Mouse (Mus musculus) left cerebral cortex, adult 2 months (tissue): ENCODE results near the gene Ubr4. TPM values are rescaled to one million over a fixed set of nuclear protein-coding genes. Genes with fewer than 3 reads are reported as not detected.

Experiments
- DNase-seq, 2 experiments: peaks; one replicate each; pipeline ENCODE4 v3.0.0; 2021 to 2022; ENCODE audit warnings: low spot score in 2 of 2, mixed read lengths in 1 of 2; ENCODE audit errors: extremely low spot score in 1 of 2
- H3K27ac ChIP-seq: fragments of 200-600 bp; 2 replicates; pipeline ENCODE4 v1.8.1; 2022
- H3K4me3 ChIP-seq: fragments of 200-600 bp; 2 replicates; pipeline ENCODE4 v1.8.1; 2022
- CTCF ChIP-seq: fragments of 200-600 bp; IDR thresholded peaks from 2 replicates; pipeline ENCODE4 v1.8.1; 2022; ENCODE audit warnings: antibody characterized with exemption, mild to moderate bottlenecking, moderate library complexity
- intact Hi-C: fragments of 180-260 bp; cut with DNase I; formaldehyde crosslinking; loops from one replicate; pipeline ENCODE4 v1.15.1; 2025
- total RNA-seq, 2 experiments: library from RNA; stranded (reverse); gene quantifications; 2 replicates each; pipeline ENCODE4 v1.2.3; 2021

The Ubr4 gene
- total RNA-seq, 2 experiments from 2014 or later, result 187 to 199 TPM

- DNase-seq, result no peak
- Histone ChIP-seq H3K27ac (no peak overlapping the region), H3K4me3 (no peak overlapping the region)
- TF ChIP-seq CTCF, result no peak
- intact Hi-C loops, result no loop called here
These were observed 89.4 kb downstream of the Ubr4 start for GRCm38 (mm10) chr4:139441806-139442205.

- Histone ChIP-seq H3K4me3 (no peak overlapping the region), H3K27ac (no peak overlapping the region)
- DNase-seq, result no peak
- no peak for TF ChIP-seq CTCF
- intact Hi-C loops, result no loop called here
These were observed 90.3 kb downstream of the Ubr4 start for GRCm38 (mm10) chr4:139442391-139443355.

- Histone ChIP-seq H3K27ac (no peak overlapping the region), H3K4me3 (no peak overlapping the region)
- no peak for DNase-seq
- no peak for TF ChIP-seq CTCF
- intact Hi-C loops, result no loop called here
These were observed 91.9 kb downstream of the Ubr4 start for GRCm38 (mm10) chr4:139444315-139444714.

- Histone ChIP-seq H3K4me3 (no peak overlapping the region), H3K27ac (no peak overlapping the region)
- no peak for DNase-seq
- intact Hi-C loops, result loop anchor here (5.0 kb wide), 1 partner anchor 39 kb away; no protein-coding TSS in a partner anchor
- TF ChIP-seq CTCF, result no peak
These were observed 93.8 kb downstream of the Ubr4 start for GRCm38 (mm10) chr4:139446176-139446575.

- TF ChIP-seq CTCF, result no peak
- Histone ChIP-seq H3K4me3 (no peak overlapping the region), H3K27ac (no peak overlapping the region)
- intact Hi-C loops, result loop anchor here (5.0 kb wide), 1 partner anchor 40 kb away; no protein-coding TSS in a partner anchor
- no peak for DNase-seq
These were observed 94.6 kb downstream of the Ubr4 start for GRCm38 (mm10) chr4:139446731-139447675.

GRCm38 (mm10) chr4:139452944-139453700, 100.7 kb downstream of the Ubr4 start:
- no peak overlapping the region for H3K27ac ChIP-seq
- intact Hi-C loops, result no loop called here
- no peak for DNase-seq

GRCm38 (mm10) chr4:139454339-139454738, 101.9 kb downstream of the Ubr4 start:
- DNase-seq, result no peak
- intact Hi-C loops, result no loop called here
- no peak for TF ChIP-seq CTCF
- H3K4me3 ChIP-seq, result no peak overlapping the region
- H3K27ac ChIP-seq, result no peak overlapping the region

More at GRCm38 (mm10) chr4:139452944-139453700, 100.7 kb downstream of the Ubr4 start:
- TF ChIP-seq CTCF, result no peak
- H3K4me3 ChIP-seq, result no peak overlapping the region

- no peak overlapping the region for H3K27ac ChIP-seq
- DNase-seq, result no peak
- no peak for TF ChIP-seq CTCF
- intact Hi-C loops, result no loop called here
- H3K4me3 ChIP-seq, result no peak overlapping the region
These were observed 107.6 kb downstream of the Ubr4 start for GRCm38 (mm10) chr4:139459970-139460369.

GRCm38 (mm10) chr4:139464163-139464562, 111.8 kb downstream of the Ubr4 start:
- Histone ChIP-seq H3K27ac (no peak overlapping the region), H3K4me3 (no peak overlapping the region)
- no peak for TF ChIP-seq CTCF
- no peak for DNase-seq
- intact Hi-C loops, result no loop called here

GRCm38 (mm10) chr4:139466541-139466940, 114.1 kb downstream of the Ubr4 start:
- Histone ChIP-seq H3K4me3 (no peak overlapping the region), H3K27ac (no peak overlapping the region)
- intact Hi-C loops, result no loop called here
- DNase-seq, result no peak
- no peak for TF ChIP-seq CTCF

GRCm38 (mm10) chr4:139470198-139470597, 117.8 kb downstream of the Ubr4 start:
- intact Hi-C loops, result loop anchor here (1.0 to 2.0 kb wide), 3 partner anchors 104 to 166 kb away; no protein-coding TSS in a partner anchor
- peak; percentile 91 for TF ChIP-seq CTCF
- peak; percentile 78 to 84 for DNase-seq
- H3K27ac ChIP-seq, result no peak overlapping the region
- H3K4me3 ChIP-seq, result no peak overlapping the region
